Mouse (Mus musculus) c-Kit-positive CD71-positive TER-119-positive erythroid progenitor cells, embryonic 14.5 days (primary cell): ENCODE measurements around the gene Pla2g12b.
A peak's percentile ranks its signal among the peaks of the same experiment; 100 is the strongest.
"Not testable (repeated sequence)": the region's sequence is repeated elsewhere in the genome, so short reads cannot be mapped to it uniquely, and the experiment has no call there.

ENCODE experiments used
- DNase-seq: peaks from one replicate; pipeline ENCODE4 v3.0.0-alpha.2; 2013; ENCODE audit warnings: low spot score

Pla2g12b gene

DNA sequence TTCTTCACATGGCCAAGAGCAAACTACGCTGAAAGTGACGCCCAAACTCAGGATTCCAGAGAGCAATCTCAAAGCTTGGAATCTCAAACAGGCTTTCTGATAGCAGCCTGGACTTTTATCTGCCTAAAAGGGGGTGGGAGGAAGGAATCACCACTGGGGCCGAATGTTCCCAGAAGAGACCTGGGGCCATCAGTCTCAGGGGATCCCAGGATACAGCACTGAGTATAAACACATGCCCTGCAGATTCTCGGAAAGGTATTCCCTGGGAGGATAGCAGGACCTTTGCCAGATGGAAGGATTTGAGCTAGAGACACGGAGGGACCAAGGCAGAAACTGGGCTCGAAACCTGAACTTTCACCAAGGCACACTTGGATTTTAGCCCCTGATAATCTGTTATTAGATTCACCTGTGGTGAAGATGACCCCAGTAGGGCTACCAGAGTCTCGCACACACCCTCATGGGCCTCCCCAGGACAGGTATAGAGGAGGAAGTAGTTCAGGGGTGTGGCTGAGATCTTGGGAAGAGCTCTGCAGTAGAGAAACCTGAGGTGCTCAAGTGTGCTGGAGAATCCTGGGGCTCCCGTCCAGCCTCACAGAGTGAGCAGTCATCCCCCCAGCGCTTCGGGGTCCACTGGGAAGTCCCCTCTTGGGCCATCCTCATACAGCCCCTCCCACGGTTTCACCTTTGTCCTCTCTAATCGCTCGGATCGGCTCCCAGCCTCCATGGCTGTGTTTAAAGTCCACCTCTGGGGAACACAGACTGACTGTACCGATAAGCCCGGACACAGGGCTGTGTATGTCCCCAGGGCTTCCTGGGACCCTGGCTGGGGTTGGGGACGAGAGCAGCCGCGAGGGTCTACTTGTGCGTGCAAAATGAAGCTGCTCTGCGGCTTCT, at the start of gene Pla2g12b:
TSS of gene Pla2g12b (plus strand) at position 762 of the 894 bp plus-strand sequence.
- no peak for DNase-seq

DNA sequence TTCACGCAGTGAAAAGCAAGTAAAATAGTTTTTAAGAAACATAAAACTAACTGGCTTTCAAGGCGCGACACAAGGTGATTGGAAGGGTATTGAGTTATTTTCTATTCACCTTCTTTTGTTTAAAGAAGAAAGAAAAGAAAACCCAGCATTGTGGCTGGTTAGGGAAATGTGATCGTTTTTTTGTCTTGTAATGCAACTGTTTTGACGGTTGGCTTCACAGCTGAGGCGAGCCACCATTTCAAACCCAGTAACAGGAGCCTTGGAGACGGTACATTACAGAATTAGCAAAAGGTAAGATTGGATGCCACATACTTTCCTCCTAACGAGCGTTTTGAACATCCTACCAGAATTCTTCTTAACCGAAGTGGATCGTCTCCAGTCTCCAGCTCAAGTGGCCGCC, 49.3 kb upstream of the Pla2g12b start:
- no peak for DNase-seq

DNA sequence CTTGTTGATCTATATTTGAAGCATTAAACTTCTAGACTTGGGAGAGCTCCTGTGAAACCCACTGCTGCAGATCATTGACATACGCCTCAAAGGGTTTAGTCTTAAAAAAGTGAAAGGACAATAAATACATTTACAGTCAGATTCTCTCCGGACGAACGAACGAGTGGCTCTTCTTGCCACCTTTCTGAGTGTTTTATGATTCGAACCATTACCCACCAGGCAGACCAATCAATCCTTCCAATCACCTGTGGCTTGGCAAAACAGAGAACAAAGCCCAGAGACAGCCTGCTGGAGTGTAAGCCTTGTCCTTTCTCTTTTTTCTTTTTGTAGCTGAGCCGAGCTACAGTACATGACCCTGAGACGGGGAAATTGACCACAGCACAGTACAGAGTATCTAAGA, 48.4 kb upstream of the Pla2g12b start:
- no peak for DNase-seq

- DNase-seq: no peak
These were observed 44.7 kb upstream of the Pla2g12b start for GRCm38 (mm10) chr10:59358744-59359143.

GRCm38 (mm10) chr10:59363208-59363607, 40.3 kb upstream of the Pla2g12b start:
- DNase-seq: peak; percentile 20

GRCm38 (mm10) chr10:59364551-59364950, 38.9 kb upstream of the Pla2g12b start:
- no peak for DNase-seq

GRCm38 (mm10) chr10:59365804-59366589, 37.5 kb upstream of the Pla2g12b start:
- no peak for DNase-seq

GRCm38 (mm10) chr10:59366746-59367145, 36.7 kb upstream of the Pla2g12b start:
- DNase-seq: no peak

GRCm38 (mm10) chr10:59367206-59367605, 36.3 kb upstream of the Pla2g12b start:
- no peak for DNase-seq

GRCm38 (mm10) chr10:59368729-59369128, 34.7 kb upstream of the Pla2g12b start:
- no peak for DNase-seq

GRCm38 (mm10) chr10:59369426-59369825, 34.0 kb upstream of the Pla2g12b start:
- no peak for DNase-seq

- no peak for DNase-seq
These were observed 25.6 kb upstream of the Pla2g12b start for GRCm38 (mm10) chr10:59377906-59378305.

- DNase-seq: no peak
These were observed 24.7 kb upstream of the Pla2g12b start for GRCm38 (mm10) chr10:59378728-59379127.

- DNase-seq: no peak
These were observed 23.5 kb upstream of the Pla2g12b start for GRCm38 (mm10) chr10:59379927-59380326.

DNA sequence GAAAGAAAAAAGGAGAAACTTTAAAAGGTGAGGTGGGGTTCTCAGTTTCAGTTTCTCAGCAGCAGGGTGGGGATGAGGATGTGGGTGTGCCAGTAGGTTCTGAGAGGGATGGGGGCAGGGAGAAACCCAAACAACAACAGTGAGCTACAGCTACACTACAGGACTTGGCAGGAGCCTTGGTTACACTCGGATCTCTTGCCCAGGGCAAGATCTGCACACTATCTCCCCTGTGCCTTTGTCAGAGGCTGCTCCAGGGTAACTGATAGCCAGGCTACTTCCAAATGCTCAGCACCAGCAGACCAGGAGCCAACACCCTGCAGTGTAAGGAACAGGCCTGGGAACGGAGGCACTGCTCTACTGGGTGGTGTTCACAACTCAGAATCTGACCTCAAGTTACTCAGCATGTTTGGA, 23.0 kb upstream of the Pla2g12b start:
- peak; percentile 39 for DNase-seq

GRCm38 (mm10) chr10:59381563-59381962, 21.9 kb upstream of the Pla2g12b start:
- DNase-seq: peak; percentile 38

- DNase-seq: no peak
These were observed 16.5 kb upstream of the Pla2g12b start for GRCm38 (mm10) chr10:59386951-59387350.

DNA sequence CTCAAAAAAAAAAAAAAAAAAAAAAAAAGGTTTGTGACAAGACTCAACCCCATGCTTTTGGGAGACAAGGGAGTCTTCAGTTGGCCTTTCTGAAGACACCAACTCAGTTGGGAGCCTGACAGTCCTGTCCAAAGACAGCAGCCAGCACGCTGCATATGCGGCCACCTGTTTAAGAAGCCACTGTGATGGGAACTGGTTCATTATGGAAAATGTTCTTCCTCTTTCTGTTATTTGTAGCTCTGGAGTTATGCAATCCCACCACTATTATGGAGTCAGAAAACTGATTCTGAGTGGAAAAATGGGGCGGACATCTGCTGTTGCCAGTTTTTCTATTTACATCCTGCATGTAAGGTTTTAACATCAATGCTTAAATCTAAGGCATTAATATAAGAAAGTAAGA, 13.8 kb upstream of the Pla2g12b start:
- no peak for DNase-seq

- no peak for DNase-seq
These were observed 11.6 kb upstream of the Pla2g12b start for GRCm38 (mm10) chr10:59391907-59392306.

DNA sequence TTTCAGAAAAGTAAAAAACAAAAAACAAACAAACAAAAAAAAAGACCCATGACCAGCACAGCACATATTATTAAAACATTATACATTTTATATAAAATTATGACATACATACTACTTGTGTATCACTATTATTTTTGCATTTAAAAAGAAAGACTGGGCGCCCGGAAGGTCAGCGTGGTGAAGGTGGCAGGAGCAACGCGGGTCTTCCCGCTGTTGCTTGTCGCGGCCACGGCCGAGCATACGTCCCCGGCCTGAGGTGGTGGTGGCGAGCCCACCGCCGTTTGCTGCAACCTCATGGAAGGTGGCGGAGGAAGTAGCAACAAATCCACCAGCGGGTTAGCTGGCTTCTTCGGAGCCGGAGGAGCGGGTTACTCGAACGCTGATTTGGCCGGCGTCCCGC, 8.0 kb upstream of the Pla2g12b start, which contains the start of gene Gm10273:
TSS of gene Gm10273 (plus strand) at position 172 of the 400 bp plus-strand sequence.
- not testable (repeated sequence) for DNase-seq

DNA sequence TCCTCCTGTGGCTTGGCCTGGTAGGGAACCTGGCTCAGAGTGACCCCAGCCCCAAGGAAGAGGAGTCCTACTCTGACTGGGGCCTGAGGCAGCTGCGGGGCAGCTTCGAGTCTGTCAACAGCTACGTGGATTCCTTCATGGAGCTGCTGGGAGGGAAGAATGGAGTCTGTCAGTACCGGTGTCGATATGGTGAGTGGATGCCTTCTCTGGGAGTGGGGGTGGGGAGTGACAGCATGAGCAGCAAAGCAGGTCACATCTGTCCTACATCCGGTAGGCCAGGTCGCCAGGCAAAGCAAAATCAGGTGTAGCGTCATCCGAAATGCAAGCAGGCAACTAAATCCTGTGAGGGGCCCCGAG, 311 bp downstream of the Pla2g12b start:
- DNase-seq: no peak

- DNase-seq: no peak
These were observed 5.0 kb downstream of the Pla2g12b start for GRCm38 (mm10) chr10:59408499-59408898.

- DNase-seq: no peak
These were observed 6.8 kb downstream of the Pla2g12b start for GRCm38 (mm10) chr10:59410264-59410663.
